Comparison of ENCODE assay signal across 9 mouse cellular contexts in genomic region chr8:107389557-107389956, GRCm38 (mm10). TPM values are rescaled to one million over a fixed set of nuclear protein-coding genes. Genes with fewer than 3 reads are reported as not detected.
DNase-seq lines count a peak whose midpoint lies in the region; ATAC-seq and TF ChIP-seq lines count a peak whose summit lies in the region.
"Had no signal": no experiment of that assay in that cellular context is flagged by ENCODE, and none has a peak within 500 bp of the region (broad histone marks: within the 10 kb centered on the region; RNA-seq: fewer than 3 reads in every experiment).

No protein-coding gene starts in this region.

- peaks cover 22% of the 10 kb centered on the region for H3K4me1 ChIP-seq in embryonic facial prominence, embryonic 13.5 days
- H3K4me1 ChIP-seq in embryonic facial prominence, embryonic 10.5 days: peaks cover 5% of the 10 kb centered on the region
- H3K4me1 ChIP-seq in midbrain, embryonic 11.5 days (ENCODE audit: control insufficient read depth, insufficient read depth, low read length): no peaks in the 10 kb centered on the region
- H3K4me1 ChIP-seq in midbrain, embryonic 15.5 days: no peaks in the 10 kb centered on the region
- no peaks in the 10 kb centered on the region for H3K4me1 ChIP-seq in forebrain, postnatal 0 days (ENCODE audit: insufficient read depth)
- H3K4me1 ChIP-seq: neural tube, embryonic 12.5 days had no signal

- no peak for TF ChIP-seq CTCF in forebrain, postnatal 0 days (IDR thresholded peaks at IDR 0.05; ENCODE audit: low read depth)

- H3K36me3 ChIP-seq in embryonic facial prominence, embryonic 13.5 days: no peaks in the 10 kb centered on the region
- no peaks in the 10 kb centered on the region for H3K36me3 ChIP-seq in embryonic facial prominence, embryonic 10.5 days (replicated peaks)
- H3K36me3 ChIP-seq in midbrain, embryonic 11.5 days (ENCODE audit: control insufficient read depth, insufficient read depth, low read length): no peaks in the 10 kb centered on the region
- no peaks in the 10 kb centered on the region for H3K36me3 ChIP-seq in midbrain, embryonic 15.5 days (replicated peaks)
- H3K36me3 ChIP-seq in forebrain, postnatal 0 days (ENCODE audit: insufficient read depth): no peaks in the 10 kb centered on the region; the same call in 1 of the 2 replicates
- H3K36me3 ChIP-seq: neural tube, embryonic 12.5 days had no signal

- H3K27ac ChIP-seq in embryonic facial prominence, embryonic 13.5 days: no peak overlapping the region
- no peak overlapping the region for H3K27ac ChIP-seq in embryonic facial prominence, embryonic 10.5 days (replicated peaks)
- H3K27ac ChIP-seq in midbrain, embryonic 11.5 days (ENCODE audit: low read depth, low read length): no peak overlapping the region
- no peak overlapping the region for H3K27ac ChIP-seq in midbrain, embryonic 15.5 days
- H3K27ac ChIP-seq in forebrain, postnatal 0 days (ENCODE audit: low read depth, low read length): peak overlapping the region; percentile 54; the same call in 1 of the 2 replicates
- H3K27ac ChIP-seq: neural tube, embryonic 12.5 days had no signal

- peak overlapping the region; percentile 29; the same call in 1 of the 2 replicates for H3K4me2 ChIP-seq in embryonic facial prominence, embryonic 13.5 days
- H3K4me2 ChIP-seq in midbrain, embryonic 11.5 days: no peak overlapping the region
- no peak overlapping the region for H3K4me2 ChIP-seq in midbrain, embryonic 15.5 days
- H3K4me2 ChIP-seq in forebrain, postnatal 0 days (ENCODE audit: low read depth): no peak overlapping the region
- H3K4me2 ChIP-seq: neural tube, embryonic 12.5 days had no signal

- no peaks in the 10 kb centered on the region for H3K9me3 ChIP-seq in embryonic facial prominence, embryonic 13.5 days
- H3K9me3 ChIP-seq in embryonic facial prominence, embryonic 10.5 days: no peaks in the 10 kb centered on the region
- H3K9me3 ChIP-seq in midbrain, embryonic 11.5 days (ENCODE audit: control insufficient read depth, low read length): no peaks in the 10 kb centered on the region
- no peaks in the 10 kb centered on the region for H3K9me3 ChIP-seq in midbrain, embryonic 15.5 days
- H3K9me3 ChIP-seq in forebrain, postnatal 0 days (ENCODE audit: low read length): no peaks in the 10 kb centered on the region
- H3K9me3 ChIP-seq: neural tube, embryonic 12.5 days had no signal

- no peak overlapping the region for H3K4me3 ChIP-seq in embryonic facial prominence, embryonic 13.5 days
- no peak overlapping the region for H3K4me3 ChIP-seq in embryonic facial prominence, embryonic 10.5 days
- H3K4me3 ChIP-seq in midbrain, embryonic 11.5 days (ENCODE audit: low read depth, low read length): no peak overlapping the region
- no peak overlapping the region for H3K4me3 ChIP-seq in midbrain, embryonic 15.5 days
- H3K4me3 ChIP-seq in forebrain, postnatal 0 days (ENCODE audit: low read depth, low read length): no peak overlapping the region
- H3K4me3 ChIP-seq: neural tube, embryonic 12.5 days had no signal

- ATAC-seq in embryonic facial prominence, embryonic 13.5 days (ENCODE audit: insufficient number of reproducible peaks, insufficient read depth, low FRiP score, low TSS enrichment, low read depth): no peak
- ATAC-seq in midbrain, embryonic 11.5 days (ENCODE audit: low FRiP score): no peak
- ATAC-seq in midbrain, embryonic 15.5 days (replicated peaks): no peak; the same call in 1 of the 2 replicates
- ATAC-seq in forebrain, postnatal 0 days: peak; percentile 68
- ATAC-seq in megakaryocyte progenitor cell, adult 5-6 weeks (replicated peaks; ENCODE audit: poor library complexity): no peak

- no peak for DNase-seq in embryonic facial prominence, embryonic 10.5 days (ENCODE audit: low spot score)
- DNase-seq in midbrain, embryonic 11.5 days (ENCODE audit: low spot score, missing footprints): peak; percentile 49
- DNase-seq in forebrain, postnatal 0 days: peak; percentile 84
- DNase-seq in lung, postnatal 36 days: peak; percentile 59
- no peak for DNase-seq in thymus, postnatal 36 days

- no peaks in the 10 kb centered on the region for H3K27me3 ChIP-seq in embryonic facial prominence, embryonic 13.5 days
- no peaks in the 10 kb centered on the region for H3K27me3 ChIP-seq in embryonic facial prominence, embryonic 10.5 days (replicated peaks; ENCODE audit: low read depth, poor library complexity, severe bottlenecking)
- no peaks in the 10 kb centered on the region for H3K27me3 ChIP-seq in midbrain, embryonic 11.5 days (ENCODE audit: control insufficient read depth, insufficient read depth, low read length)
- H3K27me3 ChIP-seq in midbrain, embryonic 15.5 days (replicated peaks): no peaks in the 10 kb centered on the region
- H3K27me3 ChIP-seq in forebrain, postnatal 0 days (ENCODE audit: insufficient read depth, low read length): no peaks in the 10 kb centered on the region
- H3K27me3 ChIP-seq: neural tube, embryonic 12.5 days had no signal

- no peak overlapping the region for H3K9ac ChIP-seq in embryonic facial prominence, embryonic 13.5 days
- no peak overlapping the region for H3K9ac ChIP-seq in midbrain, embryonic 11.5 days (ENCODE audit: low read length)
- no peak overlapping the region for H3K9ac ChIP-seq in midbrain, embryonic 15.5 days
- H3K9ac ChIP-seq in forebrain, postnatal 0 days: no peak overlapping the region
- H3K9ac ChIP-seq: neural tube, embryonic 12.5 days had no signal

- 46% methylated on average over 8 of the region's 8 CpGs for WGBS in embryonic facial prominence, embryonic 13.5 days
- 92% methylated on average over 8 of the region's 8 CpGs for WGBS in embryonic facial prominence, embryonic 10.5 days
- 91% methylated on average over 8 of the region's 8 CpGs for WGBS in midbrain, embryonic 11.5 days
- 65% methylated on average over 8 of the region's 8 CpGs for WGBS in midbrain, embryonic 15.5 days
- WGBS in forebrain, postnatal 0 days: 23% methylated on average over 8 of the region's 8 CpGs

RNA-seq across cellular contexts. Expression of gene Nqo1, which starts 13.4 kb away (rescaled TPM):
- 21.8 and 25.0 TPM in 2 replicates for polyA plus RNA-seq in embryonic facial prominence, embryonic 13.5 days (2015; fragmentation: Nextera tagmentation; extraction: Ambion mirVana)
- polyA plus RNA-seq in embryonic facial prominence, embryonic 10.5 days (2016; fragmentation: Nextera tagmentation; extraction: Ambion mirVana): 6.7 and 7.8 TPM in 2 replicates
- polyA plus RNA-seq in midbrain, embryonic 11.5 days (2014; fragmentation: Nextera tagmentation; extraction: Ambion mirVana): 6.7 and 7.9 TPM in 2 replicates
- polyA plus RNA-seq in midbrain, embryonic 15.5 days (2015; fragmentation: Nextera tagmentation; extraction: Ambion mirVana): 4.1 and 5.5 TPM in 2 replicates
- 8.7 and 10.3 TPM in 2 replicates for total RNA-seq in forebrain, postnatal 0 days (2014; rRNA removed)
- 13.2 and 13.6 TPM in 2 replicates for polyA plus RNA-seq in forebrain, postnatal 0 days (2015; fragmentation: Nextera tagmentation; extraction: Ambion mirVana)
- 4.0 and 5.4 TPM in 2 replicates for total RNA-seq in megakaryocyte progenitor cell, adult 5-6 weeks (2015)
- total RNA-seq in megakaryocyte progenitor cell, adult 5-6 weeks (2017): 2.8 and 3.5 TPM in 2 replicates

RNA-seq across cellular contexts. Expression of gene Nob1, which starts 35.3 kb away (rescaled TPM):
- 96.8 and 106 TPM in 2 replicates for polyA plus RNA-seq in embryonic facial prominence, embryonic 13.5 days (2015; fragmentation: Nextera tagmentation; extraction: Ambion mirVana)
- 104 and 106 TPM in 2 replicates for polyA plus RNA-seq in embryonic facial prominence, embryonic 10.5 days (2016; fragmentation: Nextera tagmentation; extraction: Ambion mirVana)
- polyA plus RNA-seq in midbrain, embryonic 11.5 days (2014; fragmentation: Nextera tagmentation; extraction: Ambion mirVana): 69.5 and 81.7 TPM in 2 replicates
- polyA plus RNA-seq in midbrain, embryonic 15.5 days (2015; fragmentation: Nextera tagmentation; extraction: Ambion mirVana): 68.0 and 70.0 TPM in 2 replicates
- total RNA-seq in forebrain, postnatal 0 days (2014; rRNA removed): 25.9 and 29.7 TPM in 2 replicates
- polyA plus RNA-seq in forebrain, postnatal 0 days (2015; fragmentation: Nextera tagmentation; extraction: Ambion mirVana): 43.6 and 56.0 TPM in 2 replicates
- 56.4 and 57.4 TPM in 2 replicates for total RNA-seq in megakaryocyte progenitor cell, adult 5-6 weeks (2015)
- 35.8 and 36.5 TPM in 2 replicates for total RNA-seq in megakaryocyte progenitor cell, adult 5-6 weeks (2017)

RNA-seq across cellular contexts. Expression of gene Wwp2, which starts 46.6 kb away (rescaled TPM):
- 158 and 211 TPM in 2 replicates for polyA plus RNA-seq in embryonic facial prominence, embryonic 13.5 days (2015; fragmentation: Nextera tagmentation; extraction: Ambion mirVana)
- 62.2 and 67.5 TPM in 2 replicates for polyA plus RNA-seq in embryonic facial prominence, embryonic 10.5 days (2016; fragmentation: Nextera tagmentation; extraction: Ambion mirVana)
- 53.1 and 56.4 TPM in 2 replicates for polyA plus RNA-seq in midbrain, embryonic 11.5 days (2014; fragmentation: Nextera tagmentation; extraction: Ambion mirVana)
- 43.0 and 44.3 TPM in 2 replicates for polyA plus RNA-seq in midbrain, embryonic 15.5 days (2015; fragmentation: Nextera tagmentation; extraction: Ambion mirVana)
- total RNA-seq in forebrain, postnatal 0 days (2014; rRNA removed): 29.7 and 37.0 TPM in 2 replicates
- polyA plus RNA-seq in forebrain, postnatal 0 days (2015; fragmentation: Nextera tagmentation; extraction: Ambion mirVana): 30.2 and 34.9 TPM in 2 replicates
- total RNA-seq in megakaryocyte progenitor cell, adult 5-6 weeks (2015): 31.8 and 41.3 TPM in 2 replicates
- total RNA-seq in megakaryocyte progenitor cell, adult 5-6 weeks (2017): 52.3 and 54.7 TPM in 2 replicates

Comparison
In these comparisons a context has a peak if more than half of its experiments do, and no peak if none do; other contexts are left out.
1. DNase-seq: peak in midbrain, embryonic 11.5 days (single experiment), forebrain, postnatal 0 days (single experiment) and lung, postnatal 36 days (single experiment); none in embryonic facial prominence, embryonic 10.5 days (single experiment) and thymus, postnatal 36 days (0 of 2).